Mouse (Mus musculus) hindbrain, embryonic 12.5 days (tissue): ENCODE measurements around the gene Lrp1. TPM values are rescaled to one million over a fixed set of nuclear protein-coding genes. Genes with fewer than 3 reads are reported as not detected.

ENCODE experiments used
- ATAC-seq: fragments of 200-750 bp; cut with Nextera tagmentation; 2 replicates; pipeline ENCODE4 v1.8.0; 2017; ENCODE audit warnings: moderate TSS enrichment; ENCODE audit not compliant: low FRiP score
- H3K27ac ChIP-seq: fragments of 300-500 bp; sonication (generic); 2 replicates; pipeline ENCODE4 v1.5.1; 2016; ENCODE audit warnings: mild to moderate bottlenecking
- H3K27me3 ChIP-seq: fragments of 300-500 bp; sonication (generic); 2 replicates; pipeline ENCODE4 v1.6.1; 2016; ENCODE audit warnings: mild to moderate bottlenecking
- H3K36me3 ChIP-seq: fragments of 300-500 bp; sonication (generic); 2 replicates; pipeline ENCODE4 v1.6.1; 2016; ENCODE audit warnings: mild to moderate bottlenecking
- H3K4me1 ChIP-seq: fragments of 300-500 bp; sonication (generic); 2 replicates; pipeline ENCODE4 v1.6.1; 2016
- H3K4me2 ChIP-seq: fragments of 300-500 bp; sonication (generic); replicated peaks from 2 replicates; pipeline ENCODE4 v1.6.1; 2016; ENCODE audit warnings: mild to moderate bottlenecking
- H3K4me3 ChIP-seq: fragments of 300-500 bp; sonication (generic); 2 replicates; pipeline ENCODE4 v1.5.1; 2016; ENCODE audit warnings: mild to moderate bottlenecking
- H3K9ac ChIP-seq: fragments of 300-500 bp; sonication (generic); 2 replicates; pipeline ENCODE4 v1.6.1; 2016; ENCODE audit warnings: mild to moderate bottlenecking, moderate library complexity
- H3K9me3 ChIP-seq: fragments of 300-500 bp; sonication (generic); replicated peaks from 2 replicates; pipeline ENCODE4 v1.6.1; 2016; ENCODE audit warnings: mild to moderate bottlenecking
- WGBS: fragments of 180-500 bp; shearing (Covaris S2); methylation state at CpG from one replicate; pipeline ENCODE4 v1.1.7; 2016; 5-methylcytosine and 5-hydroxymethylcytosine counted together
- polyA plus RNA-seq: library from polyadenylated mRNA; unstranded; fragments of >200 nt; fragmentation: Nextera tagmentation; extraction: Ambion mirVana; gene quantifications from 2 replicates; pipeline ENCODE4 v1.2.1, GENCODE M21; 2016

The Lrp1 gene
- polyA plus RNA-seq, 1 experiment from 2014 or later: 111 TPM

- H3K36me3 ChIP-seq: peaks cover 97% of the 10 kb centered on the region
- no peak overlapping the region for H3K9ac ChIP-seq
- H3K4me1 ChIP-seq: peaks cover 9% of the 10 kb centered on the region
- no peak overlapping the region for H3K4me2 ChIP-seq
- no peaks in the 10 kb centered on the region for H3K9me3 ChIP-seq
- H3K27ac ChIP-seq: no peak overlapping the region
- 96% methylated on average over 9 of the region's 9 CpGs for WGBS
- ATAC-seq: no peak
- H3K4me3 ChIP-seq: no peak overlapping the region
- H3K27me3 ChIP-seq: no peaks in the 10 kb centered on the region
Observed at GRCm38 (mm10) chr10:127605756-127606155, 15.2 kb downstream of the Lrp1 start.

GRCm38 (mm10) chr10:127605251-127605547 lies 15.7 kb downstream of the Lrp1 start:
- WGBS: 83% methylated on average over 8 of the region's 8 CpGs
- peaks cover 15% of the 10 kb centered on the region for H3K4me1 ChIP-seq
- H3K9ac ChIP-seq: no peak overlapping the region
- H3K9me3 ChIP-seq: no peaks in the 10 kb centered on the region
- H3K4me3 ChIP-seq: no peak overlapping the region
- no peak overlapping the region for H3K4me2 ChIP-seq
- peaks cover 97% of the 10 kb centered on the region for H3K36me3 ChIP-seq
- no peak overlapping the region for H3K27ac ChIP-seq
- ATAC-seq: no peak
- no peaks in the 10 kb centered on the region for H3K27me3 ChIP-seq

GRCm38 (mm10) chr10:127604465-127605250 lies 16.3 kb downstream of the Lrp1 start:
- peaks cover 20% of the 10 kb centered on the region for H3K4me1 ChIP-seq
- H3K4me2 ChIP-seq: no peak overlapping the region
- H3K9ac ChIP-seq: no peak overlapping the region
- WGBS: 76% methylated on average over 15 of the region's 15 CpGs
- no peak overlapping the region for H3K4me3 ChIP-seq
- no peaks in the 10 kb centered on the region for H3K27me3 ChIP-seq
- H3K27ac ChIP-seq: no peak overlapping the region
- H3K36me3 ChIP-seq: peaks cover 97% of the 10 kb centered on the region
- ATAC-seq: no peak
- no peaks in the 10 kb centered on the region for H3K9me3 ChIP-seq

- no peak overlapping the region for H3K4me3 ChIP-seq
- no peak overlapping the region for H3K4me2 ChIP-seq
- H3K27ac ChIP-seq: no peak overlapping the region
- H3K36me3 ChIP-seq: peaks cover 92% of the 10 kb centered on the region
- H3K27me3 ChIP-seq: no peaks in the 10 kb centered on the region
- no peaks in the 10 kb centered on the region for H3K9me3 ChIP-seq
- H3K4me1 ChIP-seq: peaks cover 23% of the 10 kb centered on the region
- no peak for ATAC-seq
- no peak overlapping the region for H3K9ac ChIP-seq
- WGBS: 78% methylated on average over 13 of the region's 13 CpGs
Observed at GRCm38 (mm10) chr10:127603437-127604371, 17.2 kb downstream of the Lrp1 start.

GRCm38 (mm10) chr10:127602194-127602593 lies 18.8 kb downstream of the Lrp1 start:
- no peaks in the 10 kb centered on the region for H3K9me3 ChIP-seq
- 91% methylated on average over 6 of the region's 6 CpGs for WGBS
- no peak overlapping the region for H3K4me2 ChIP-seq
- no peak for ATAC-seq
- H3K9ac ChIP-seq: no peak overlapping the region
- H3K36me3 ChIP-seq: peaks cover 89% of the 10 kb centered on the region
- H3K4me3 ChIP-seq: no peak overlapping the region
- no peaks in the 10 kb centered on the region for H3K27me3 ChIP-seq
- H3K27ac ChIP-seq: no peak overlapping the region
- H3K4me1 ChIP-seq: peaks cover 30% of the 10 kb centered on the region

GRCm38 (mm10) chr10:127599779-127600541 lies 21.0 kb downstream of the Lrp1 start:
- Histone ChIP-seq H3K9ac (no peak overlapping the region), H3K9me3 (no peaks in the 10 kb centered on the region), H3K4me1 (peaks cover 41% of the 10 kb centered on the region), H3K4me2 (no peak overlapping the region), H3K4me3 (no peak overlapping the region), H3K27me3 (no peaks in the 10 kb centered on the region), H3K27ac (peak overlapping the region; percentile 56), H3K36me3 (peaks cover 75% of the 10 kb centered on the region)
- no peak for ATAC-seq
- 60% methylated on average over 17 of the region's 17 CpGs for WGBS

GRCm38 (mm10) chr10:127599252-127599651 lies 21.7 kb downstream of the Lrp1 start:
- Histone ChIP-seq H3K9me3 (no peaks in the 10 kb centered on the region), H3K4me2 (no peak overlapping the region), H3K27ac (0 out of 2 replicates have a peak overlapping the region, but pooled peaks have one; percentile 56), H3K9ac (no peak overlapping the region), H3K4me1 (peaks cover 41% of the 10 kb centered on the region), H3K36me3 (peaks cover 76% of the 10 kb centered on the region), H3K27me3 (no peaks in the 10 kb centered on the region), H3K4me3 (no peak overlapping the region)
- WGBS: 85% methylated on average over 11 of the region's 11 CpGs
- no peak for ATAC-seq

- ATAC-seq: no peak
- 67% methylated on average over 8 of the region's 8 CpGs for WGBS
- H3K4me2 ChIP-seq: no peak overlapping the region
- H3K4me3 ChIP-seq: no peak overlapping the region
- peaks cover 76% of the 10 kb centered on the region for H3K36me3 ChIP-seq
- H3K9me3 ChIP-seq: no peaks in the 10 kb centered on the region
- H3K27ac ChIP-seq: no peak overlapping the region; the same call in 1 of the 2 replicates
- peaks cover 41% of the 10 kb centered on the region for H3K4me1 ChIP-seq
- no peak overlapping the region for H3K9ac ChIP-seq
- H3K27me3 ChIP-seq: no peaks in the 10 kb centered on the region
Observed at GRCm38 (mm10) chr10:127598607-127599006, 22.3 kb downstream of the Lrp1 start.

GRCm38 (mm10) chr10:127597311-127597901 lies 23.5 kb downstream of the Lrp1 start:
- no peak overlapping the region; the same call in 1 of the 2 replicates for H3K9ac ChIP-seq
- no peak overlapping the region for H3K4me2 ChIP-seq
- H3K27me3 ChIP-seq: no peaks in the 10 kb centered on the region
- no peaks in the 10 kb centered on the region for H3K9me3 ChIP-seq
- no peak overlapping the region for H3K4me3 ChIP-seq
- no peak for ATAC-seq
- 75% methylated on average over 5 of the region's 5 CpGs for WGBS
- peak overlapping the region; percentile 60 for H3K27ac ChIP-seq
- peaks cover 38% of the 10 kb centered on the region for H3K4me1 ChIP-seq
- H3K36me3 ChIP-seq: peaks cover 76% of the 10 kb centered on the region

GRCm38 (mm10) chr10:127596321-127596941 lies 24.5 kb downstream of the Lrp1 start:
- no peaks in the 10 kb centered on the region for H3K27me3 ChIP-seq
- H3K36me3 ChIP-seq: peaks cover 76% of the 10 kb centered on the region
- H3K9ac ChIP-seq: no peak overlapping the region
- H3K9me3 ChIP-seq: no peaks in the 10 kb centered on the region
- 57% methylated on average over 7 of the region's 7 CpGs for WGBS
- H3K27ac ChIP-seq: 0 out of 2 replicates have a peak overlapping the region, but pooled peaks have one; percentile 8
- peaks cover 45% of the 10 kb centered on the region for H3K4me1 ChIP-seq
- ATAC-seq: no peak
- no peak overlapping the region for H3K4me3 ChIP-seq
- H3K4me2 ChIP-seq: no peak overlapping the region

- Histone ChIP-seq H3K27me3 (no peaks in the 10 kb centered on the region), H3K4me2 (no peak overlapping the region), H3K9me3 (no peaks in the 10 kb centered on the region), H3K4me1 (peaks cover 38% of the 10 kb centered on the region), H3K4me3 (no peak overlapping the region), H3K36me3 (peaks cover 76% of the 10 kb centered on the region), H3K9ac (no peak overlapping the region), H3K27ac (no peak overlapping the region)
- WGBS: 89% methylated on average over 30 of the region's 30 CpGs
- ATAC-seq: no peak
Observed at GRCm38 (mm10) chr10:127594930-127595715, 25.8 kb downstream of the Lrp1 start.
